Mouse (Mus musculus) spleen, postnatal 14 days (tissue): ENCODE measurements at regions not wholly inside any gene's neighbourhood (a gene's known extent, or its start where the extent isn't known, plus 50 kb on each side); places are given as distances from the start of the nearest gene placed in this dataset.

Experiments used
- DNase-seq, 2 experiments: peaks; one replicate each; pipeline ENCODE4 v3.0.0; 2021 to 2022; ENCODE audit warnings: low spot score in 2 of 2

DNA sequence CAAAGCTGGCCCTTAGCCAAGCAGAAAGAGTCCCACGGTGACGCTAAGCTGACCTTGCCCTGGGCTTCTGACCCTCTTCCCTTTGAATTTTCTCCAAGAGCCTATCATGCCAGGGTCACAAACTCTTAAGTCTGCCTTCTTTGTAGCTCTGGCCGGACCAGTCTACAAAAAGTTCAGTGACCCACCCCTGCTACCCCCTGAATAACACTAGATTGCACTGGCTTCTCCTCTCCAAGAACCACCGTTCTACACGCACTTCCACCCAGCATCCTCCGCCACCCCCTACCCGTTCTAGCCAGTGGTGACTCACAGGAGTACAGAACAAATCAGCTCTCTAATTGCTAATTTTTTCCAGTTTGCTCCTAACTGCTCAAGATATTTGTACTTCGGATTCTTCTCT, 325.0 kb downstream of the Tns1 start:
- DNase-seq = no peak

DNA sequence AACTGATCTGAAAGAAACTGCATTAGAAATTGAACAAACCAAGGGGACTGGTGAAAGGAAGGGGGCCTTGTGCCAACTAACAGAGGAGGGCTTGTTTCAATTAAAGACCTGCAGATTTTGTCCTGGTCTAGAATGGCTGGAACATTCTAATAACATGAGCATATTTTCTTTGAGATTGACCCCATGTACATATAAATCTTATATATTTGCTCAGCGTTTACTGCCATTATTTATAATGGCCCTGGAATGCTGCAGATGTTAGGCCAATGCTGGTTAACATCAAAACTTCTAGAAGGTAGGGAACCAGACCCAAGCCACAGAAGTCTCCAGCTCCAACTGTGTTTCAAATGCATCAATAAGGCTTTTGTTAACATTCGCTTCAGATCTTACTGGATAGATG, 326.4 kb downstream of the Tns1 start:
- DNase-seq = no peak

DNA sequence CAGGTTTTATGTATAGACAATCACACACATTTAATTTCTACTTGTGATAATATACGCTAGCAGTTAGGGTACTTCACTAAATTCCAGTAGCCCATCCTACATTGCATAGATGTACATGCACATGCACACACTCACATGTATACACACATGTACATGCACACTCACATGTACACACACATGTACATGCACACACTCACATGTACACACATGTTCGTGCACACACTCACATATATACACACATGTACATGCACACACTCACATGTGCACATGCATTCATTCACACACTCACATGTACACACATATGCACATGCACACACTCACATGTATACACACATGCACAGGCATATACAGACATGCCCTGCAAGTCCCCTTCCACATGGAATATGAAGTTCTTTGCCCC, 326.8 kb downstream of the Tns1 start:
- DNase-seq = no peak

DNA sequence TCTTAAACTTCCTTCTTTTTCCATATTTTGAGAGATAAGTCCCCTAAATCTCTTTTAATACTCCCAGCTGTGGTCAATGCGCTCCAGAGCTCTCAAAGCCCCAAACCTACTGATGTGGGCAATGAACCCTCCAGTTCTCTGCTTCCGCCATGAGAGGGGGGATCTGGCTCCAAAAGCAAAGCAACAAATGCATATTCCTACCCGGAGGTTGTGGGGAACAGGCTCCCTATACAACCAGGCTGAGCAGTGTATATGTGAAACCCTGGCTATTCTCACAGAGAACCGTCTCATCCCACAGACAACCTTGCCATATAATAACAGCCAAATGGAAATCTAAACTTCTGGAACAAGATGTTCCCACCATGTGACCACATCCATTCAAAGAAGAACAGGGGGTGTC, 330.4 kb downstream of the Tns1 start:
- no peak for DNase-seq

DNA sequence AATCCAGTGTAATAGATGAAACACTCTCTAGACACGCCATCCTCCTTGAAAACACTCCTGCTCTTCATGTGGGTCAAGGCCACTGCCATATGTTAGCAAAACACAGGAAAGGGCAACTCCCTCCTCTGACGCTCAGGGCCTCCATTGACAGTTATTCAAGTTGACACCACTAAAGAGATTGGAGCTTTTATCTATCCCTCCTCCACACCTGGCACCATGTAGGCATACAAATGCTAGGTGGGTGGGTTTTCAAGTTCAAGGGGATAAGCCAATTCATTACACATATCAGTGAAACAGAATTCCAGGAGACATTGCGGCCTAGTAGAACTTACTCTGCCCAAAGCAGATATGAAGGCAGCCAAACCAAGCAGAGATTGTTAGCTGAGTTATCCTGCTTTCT, 331.0 kb downstream of the Tns1 start:
- DNase-seq = no peak

DNA sequence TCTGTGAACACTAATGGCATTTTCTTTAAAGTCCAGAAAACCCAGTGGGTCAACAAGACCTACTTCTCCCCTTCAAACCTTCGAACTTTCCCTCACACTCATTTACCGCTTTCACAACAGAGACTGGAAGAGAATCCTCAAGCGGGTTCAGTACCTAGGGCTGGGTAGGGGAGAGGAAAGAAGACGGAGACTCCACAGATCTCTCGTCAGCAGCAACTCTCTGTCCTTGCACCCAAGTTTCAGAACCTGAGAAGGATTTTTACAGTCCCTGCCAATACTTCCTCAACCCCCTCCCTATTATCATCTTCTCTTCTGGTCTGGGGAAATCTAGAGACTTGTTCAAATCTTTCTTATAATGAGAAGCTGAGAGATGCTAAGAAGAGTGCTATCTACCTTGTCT, 331.9 kb downstream of the Tns1 start:
- no peak for DNase-seq

DNA sequence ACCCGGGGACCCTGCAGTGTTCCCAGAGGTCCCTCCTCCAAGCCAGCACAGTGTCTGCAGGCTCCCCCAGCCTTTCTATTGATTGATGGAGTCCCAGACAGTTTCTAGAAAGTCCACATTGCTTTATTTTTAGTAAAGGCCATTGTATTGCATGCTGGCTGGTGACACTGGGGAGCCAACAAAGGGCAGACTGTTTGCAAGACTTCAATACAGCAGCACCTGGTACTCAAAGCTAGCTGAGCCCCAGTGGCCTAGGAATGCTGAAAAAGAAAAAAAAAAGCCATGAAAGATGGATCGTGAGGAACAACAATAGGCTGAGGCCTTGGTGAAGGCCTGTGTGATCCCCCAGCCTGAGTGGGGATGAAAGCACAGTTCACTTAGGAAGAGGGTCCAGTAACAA, 336.6 kb downstream of the Tns1 start:
- no peak for DNase-seq

DNA sequence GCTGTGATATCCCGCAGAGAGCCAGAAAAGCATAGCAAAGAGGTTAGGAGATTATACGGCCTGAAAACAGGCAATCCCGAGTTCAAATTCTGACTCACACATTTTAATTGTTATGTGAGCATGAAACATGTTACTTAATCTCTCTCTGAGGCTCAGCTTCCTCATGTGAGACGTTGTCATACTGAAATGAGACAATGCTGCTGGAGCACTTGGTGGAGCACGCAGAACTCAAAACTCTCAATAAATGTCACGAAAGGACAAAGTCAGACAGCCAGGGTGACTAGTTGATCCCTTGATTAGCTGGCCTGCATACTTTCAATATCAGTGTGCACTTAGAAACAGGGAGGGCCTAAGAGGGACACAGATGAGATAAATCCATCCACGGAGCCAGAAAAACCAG, 337.0 kb downstream of the Tns1 start:
- DNase-seq = no peak

DNA sequence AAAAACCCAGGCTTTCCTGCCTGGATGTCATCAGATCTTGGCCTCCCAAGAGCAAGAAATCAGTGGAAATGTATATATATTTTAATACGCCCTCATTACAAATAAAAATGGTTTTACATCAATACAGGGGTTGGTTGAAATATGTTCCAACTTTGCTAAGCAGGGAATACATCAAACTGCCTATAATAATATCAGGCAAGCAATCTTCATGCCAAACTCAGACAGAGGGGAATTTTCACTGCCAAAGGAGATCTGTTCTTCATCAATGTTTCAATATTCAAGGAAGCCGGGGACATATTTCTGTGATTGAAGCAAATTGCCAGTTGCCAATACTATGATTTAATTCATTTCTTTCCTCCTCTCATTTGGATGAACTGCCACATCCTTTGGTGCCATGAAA, 340.9 kb downstream of the Tns1 start:
- DNase-seq = no peak

DNA sequence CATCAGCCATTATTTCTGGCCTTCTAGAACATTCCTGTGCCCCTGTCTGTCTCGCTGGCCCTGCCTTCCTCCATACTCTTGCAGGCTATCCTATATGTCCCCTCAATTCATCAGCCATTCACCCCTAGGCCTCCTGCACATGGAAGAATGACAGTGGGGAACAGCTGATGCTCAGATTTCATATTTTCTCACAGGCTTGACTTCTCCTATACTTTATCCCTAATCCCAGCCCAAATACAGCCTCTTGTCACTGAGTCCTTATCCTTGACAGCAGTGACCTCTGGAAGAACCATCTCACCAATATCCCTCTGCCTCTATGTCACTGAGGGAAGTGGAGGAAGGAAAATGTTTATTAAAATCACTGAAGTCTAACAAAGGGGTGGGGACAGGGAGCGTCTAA, 341.4 kb downstream of the Tns1 start:
- no peak for DNase-seq

DNA sequence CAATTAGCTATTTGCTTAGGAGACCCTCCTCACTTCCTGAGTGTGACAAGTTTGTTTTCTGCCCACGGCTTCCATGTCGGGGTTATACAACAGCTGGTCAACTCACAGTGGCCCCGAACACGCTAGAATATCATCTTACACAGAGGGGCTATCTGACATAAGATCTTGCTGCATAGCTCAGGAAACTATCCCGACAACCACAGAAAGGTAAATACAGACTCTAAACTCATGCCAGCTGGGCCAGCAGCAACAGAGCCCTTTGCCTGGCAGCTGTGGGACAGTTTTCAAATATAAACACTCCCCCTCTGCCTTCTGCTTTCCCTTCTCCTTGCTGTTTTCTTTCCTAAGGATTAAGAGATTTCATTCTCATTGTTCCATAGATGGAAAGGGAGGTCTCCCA, 352.5 kb downstream of the Tns1 start:
- DNase-seq = no peak

DNA sequence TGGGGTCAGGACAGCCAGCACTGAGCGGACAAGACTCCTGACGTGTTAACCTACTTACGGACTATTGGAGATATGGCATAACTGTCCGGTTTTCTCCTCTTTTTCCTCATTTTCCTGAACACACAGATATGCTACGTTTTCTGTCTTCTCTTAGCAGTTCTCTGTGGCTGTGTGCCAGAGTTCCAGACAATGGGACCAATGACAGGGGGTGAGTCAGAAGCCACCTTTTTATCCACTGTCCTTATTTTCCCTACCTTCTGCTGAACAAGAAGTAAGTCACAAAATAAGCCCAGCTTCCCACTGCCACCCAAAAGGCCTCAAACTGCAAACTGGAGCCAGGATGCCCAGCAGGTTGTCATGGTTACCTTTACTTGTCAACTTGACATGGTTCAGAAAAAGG, 353.6 kb downstream of the Tns1 start:
- DNase-seq = no peak

DNA sequence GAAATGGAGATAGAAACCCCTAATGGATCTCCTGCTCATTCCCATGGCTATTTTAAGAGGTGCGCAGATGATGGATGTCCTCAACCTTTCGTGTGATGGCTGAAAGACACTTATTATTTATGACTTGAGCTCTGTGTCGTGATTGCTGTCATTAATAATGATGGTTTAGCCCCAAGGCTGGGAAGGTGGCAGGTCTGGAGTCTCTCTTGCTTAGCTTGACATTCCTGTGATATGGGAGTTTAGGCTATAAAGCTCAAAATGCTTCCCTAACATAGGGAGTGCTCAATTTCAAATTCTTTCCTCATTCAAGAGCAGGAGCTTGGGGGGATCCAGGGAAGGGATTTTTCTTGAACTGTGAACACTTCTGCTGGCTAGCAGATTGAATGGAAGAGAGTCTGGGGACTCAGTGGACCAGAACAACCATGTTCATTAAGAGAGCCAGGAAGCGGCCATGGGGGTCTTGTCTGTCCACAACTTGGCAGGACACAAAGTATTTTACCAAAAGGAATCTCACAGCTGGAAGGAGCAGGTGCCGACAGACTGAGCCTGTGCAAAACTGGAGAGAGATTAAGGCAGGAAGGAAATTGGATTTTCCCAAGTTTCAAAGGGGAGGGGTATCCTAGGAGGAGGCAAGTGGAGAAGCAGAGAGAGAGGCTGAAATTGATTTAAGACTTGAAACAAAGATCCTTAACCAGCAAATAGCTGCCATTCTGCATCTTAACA, 359.5 kb downstream of the Tns1 start:
- no peak for DNase-seq

DNA sequence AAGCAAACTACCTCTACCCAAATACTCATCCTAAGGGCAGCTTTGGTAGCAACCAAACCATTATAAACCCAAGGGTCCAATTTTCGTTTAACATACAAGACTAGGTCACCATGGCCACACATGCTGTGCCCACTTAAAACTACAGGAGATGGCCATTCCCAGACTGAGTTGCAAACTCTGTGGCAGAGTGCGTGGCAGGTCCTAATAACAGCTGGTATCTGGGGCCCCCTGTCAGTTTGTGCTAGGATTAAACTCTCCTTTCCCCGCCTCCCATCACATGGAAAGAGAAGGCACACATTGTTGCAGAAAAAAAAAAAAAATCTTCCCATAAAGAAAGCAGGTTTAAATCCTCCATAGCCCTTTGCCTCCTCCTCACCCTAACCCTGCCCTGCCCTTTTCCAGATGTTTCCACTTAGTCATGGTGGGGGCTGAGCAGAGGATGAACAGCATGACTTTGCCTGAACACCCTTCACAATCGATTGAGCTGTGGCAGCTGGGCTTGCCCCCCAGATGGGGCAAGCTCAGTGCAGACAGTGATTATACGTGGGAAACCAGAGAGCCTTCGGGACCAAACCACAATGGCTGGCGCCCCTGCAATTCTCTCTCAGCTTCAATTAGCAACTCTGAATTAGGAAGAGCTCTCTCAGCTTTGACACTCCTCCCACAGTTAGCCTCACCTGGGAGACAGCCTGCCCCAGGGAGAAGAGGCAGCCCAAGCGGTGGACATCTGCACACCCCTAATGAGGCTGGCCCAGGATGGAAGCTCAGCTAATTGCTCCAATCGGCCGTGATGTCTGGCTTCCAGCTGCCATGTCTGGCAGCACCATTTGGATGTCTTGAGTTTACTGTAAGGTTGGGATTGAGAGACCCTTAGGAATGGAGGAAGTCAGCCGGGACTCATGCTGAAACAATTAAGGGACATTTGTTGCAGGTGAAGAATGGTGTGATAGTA, 365.9 kb downstream of the Tns1 start:
- no peak for DNase-seq

DNA sequence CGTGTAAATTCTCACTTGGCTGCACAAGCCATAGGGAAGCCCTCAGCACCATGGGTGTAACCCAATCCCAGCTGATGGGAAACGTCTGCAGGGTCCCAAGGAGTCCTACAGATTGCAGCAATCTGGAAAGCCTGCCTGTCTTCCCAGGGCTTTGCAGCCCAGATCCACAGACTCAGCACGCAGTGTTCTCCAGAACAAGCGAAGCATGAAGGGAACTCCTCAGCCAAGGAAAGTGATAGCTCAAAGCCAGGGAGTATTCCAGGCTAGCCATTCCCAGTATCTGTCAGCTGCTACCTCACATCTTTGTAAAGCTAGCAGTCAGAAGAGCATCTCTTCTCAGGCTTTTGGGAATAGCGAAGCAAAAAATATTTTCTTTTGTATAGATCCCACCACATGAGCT, 368.5 kb downstream of the Tns1 start:
- DNase-seq = no peak

DNA sequence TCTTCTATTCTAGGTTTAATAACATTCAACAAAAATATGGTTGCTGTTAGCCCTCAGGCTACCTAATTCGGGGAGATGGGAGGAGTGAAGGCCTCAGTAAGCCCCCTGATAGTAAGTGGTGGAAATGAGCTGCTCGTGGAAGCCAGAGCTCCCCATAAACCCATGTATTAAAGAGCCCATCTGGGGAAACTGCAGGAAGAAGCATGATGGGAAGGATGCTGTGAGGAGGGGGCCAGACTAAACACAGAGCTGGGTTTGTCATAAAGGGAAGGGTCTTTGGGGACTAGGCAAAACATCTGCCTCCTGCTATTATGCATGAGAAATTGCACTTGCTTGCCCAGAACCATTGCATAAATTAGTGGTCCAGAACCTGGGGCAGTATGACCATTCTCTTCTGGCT, 369.3 kb downstream of the Tns1 start:
- DNase-seq = no peak

DNA sequence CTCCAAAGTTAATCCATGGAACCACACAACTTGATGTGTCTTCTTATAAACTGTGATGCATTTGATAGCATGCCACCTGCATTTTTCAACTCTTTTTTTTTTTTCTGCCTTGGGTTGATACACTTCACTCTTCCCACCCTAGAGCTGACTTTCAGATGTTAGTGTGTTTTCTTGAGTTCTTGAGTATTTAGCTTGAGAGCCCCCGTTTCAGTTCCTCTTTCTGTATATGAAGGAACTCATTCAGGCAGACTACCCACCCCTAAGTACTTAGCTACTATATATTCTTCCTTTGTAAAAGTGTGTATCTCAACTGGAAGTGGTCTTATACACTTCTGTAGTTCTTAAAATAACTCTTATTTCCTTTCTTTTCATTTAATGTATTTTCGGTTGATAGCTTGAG, 371.1 kb downstream of the Tns1 start:
- no peak for DNase-seq

DNA sequence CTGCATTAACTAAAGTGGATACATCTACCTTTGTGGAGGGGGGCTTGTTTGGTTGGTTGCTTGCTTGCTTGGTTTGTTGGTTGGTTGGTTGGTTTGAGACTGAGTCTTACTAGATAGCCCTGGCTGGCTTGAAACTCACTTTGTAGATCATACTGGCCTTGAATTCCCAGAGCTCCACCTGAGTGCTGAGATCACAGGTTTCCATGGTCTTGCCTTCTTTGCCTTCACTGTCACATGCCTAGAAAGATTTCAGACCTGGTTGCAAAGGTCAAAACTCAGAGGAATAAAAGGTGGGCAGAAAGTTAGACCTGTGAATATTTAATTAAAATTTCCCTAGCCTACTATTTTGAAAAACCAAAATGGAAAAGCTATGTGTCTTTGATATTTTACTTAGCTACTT, 375.5 kb downstream of the Tns1 start:
- no peak for DNase-seq

DNA sequence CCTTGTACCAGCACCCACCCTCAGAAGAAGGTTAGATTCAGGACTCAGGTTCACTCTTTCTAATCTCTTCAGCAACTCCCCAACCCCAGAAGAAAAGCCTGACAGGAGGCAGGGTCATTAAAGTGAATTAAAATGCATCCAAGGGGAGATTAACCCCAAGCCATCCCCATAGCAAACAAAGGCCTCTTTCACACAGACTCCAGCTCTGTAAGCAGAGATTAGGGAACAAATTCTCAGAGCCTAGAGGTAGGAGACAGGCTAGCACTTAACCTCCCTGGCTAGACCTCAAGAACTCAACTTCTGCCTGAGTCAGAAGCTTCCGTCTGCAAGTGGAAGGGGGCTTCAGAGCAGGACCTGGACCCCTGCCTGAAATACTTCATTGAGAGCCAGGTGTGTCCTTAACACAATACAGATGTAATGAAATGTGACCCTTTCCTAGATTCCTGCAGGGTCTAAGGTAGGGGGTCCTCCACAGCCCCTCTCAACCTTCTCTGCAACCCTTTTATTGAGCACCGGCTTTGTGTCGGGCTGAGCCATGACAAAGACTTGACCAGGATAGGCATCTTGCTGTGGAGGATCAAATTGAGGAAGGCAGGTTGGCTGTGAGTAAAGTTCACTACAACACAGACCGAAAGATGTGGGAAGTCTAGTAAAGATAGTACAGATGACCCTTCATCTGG, 379.6 kb downstream of the Tns1 start:
- DNase-seq = no peak

DNA sequence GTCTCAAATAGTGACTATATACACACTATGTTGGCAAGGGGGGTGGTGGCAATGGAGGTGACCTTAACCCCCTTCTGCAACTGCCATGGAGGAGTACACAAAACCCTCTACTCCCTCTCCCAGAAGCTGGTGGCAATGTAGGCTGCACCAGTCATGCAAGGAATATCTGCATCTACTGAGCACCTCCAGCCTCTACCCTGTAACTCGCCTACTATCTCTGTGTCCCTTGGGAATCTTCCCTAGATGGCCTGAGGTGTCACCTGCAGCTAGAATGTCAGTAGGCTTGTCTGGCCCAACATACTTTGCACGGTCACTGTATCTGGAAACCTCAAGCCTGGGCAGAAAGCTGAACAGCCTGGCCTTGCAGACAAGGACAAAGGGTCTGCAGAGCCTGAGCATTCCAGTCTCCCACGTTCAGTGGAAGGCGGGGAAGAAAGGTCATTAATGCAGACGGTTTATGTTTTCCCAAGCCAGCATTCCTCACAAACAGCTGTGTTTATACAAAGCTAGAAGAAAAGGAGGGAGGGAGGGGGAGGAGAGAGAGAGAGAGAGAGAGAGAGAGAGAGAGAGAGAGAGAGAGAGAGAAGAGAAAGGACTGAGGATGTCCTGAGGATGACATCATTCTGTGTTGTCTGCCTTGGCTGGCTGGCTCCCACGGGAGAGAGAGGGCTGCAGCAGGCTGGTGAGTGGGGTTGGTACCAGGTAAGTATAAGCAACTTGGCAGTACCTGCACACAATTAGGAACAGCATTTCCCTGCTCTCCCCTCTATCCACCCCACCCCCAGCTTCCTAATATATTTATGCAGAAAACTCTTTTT, 380.3 kb downstream of the Tns1 start:
- DNase-seq = no peak

DNA sequence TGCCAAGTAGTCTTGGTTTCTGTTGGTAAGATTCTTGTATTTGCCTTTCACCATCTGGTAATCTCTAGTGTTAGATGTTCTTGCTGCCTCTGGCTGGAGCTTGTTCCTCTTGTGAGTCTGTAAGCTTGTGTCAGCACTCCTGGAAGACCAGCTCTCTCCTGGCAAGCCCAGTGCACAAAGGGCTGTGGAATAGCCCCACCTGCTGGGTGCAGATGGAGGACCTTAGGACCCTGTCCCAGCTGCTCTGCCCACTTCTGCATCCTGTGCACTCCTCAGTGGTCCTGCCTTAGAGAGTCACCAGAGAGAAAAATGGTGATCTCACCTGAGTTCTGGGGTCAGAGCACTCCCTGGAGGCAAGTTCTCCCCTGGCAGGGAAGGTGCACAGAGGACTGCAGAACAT, 387.2 kb downstream of the Tns1 start:
- no peak for DNase-seq

DNA sequence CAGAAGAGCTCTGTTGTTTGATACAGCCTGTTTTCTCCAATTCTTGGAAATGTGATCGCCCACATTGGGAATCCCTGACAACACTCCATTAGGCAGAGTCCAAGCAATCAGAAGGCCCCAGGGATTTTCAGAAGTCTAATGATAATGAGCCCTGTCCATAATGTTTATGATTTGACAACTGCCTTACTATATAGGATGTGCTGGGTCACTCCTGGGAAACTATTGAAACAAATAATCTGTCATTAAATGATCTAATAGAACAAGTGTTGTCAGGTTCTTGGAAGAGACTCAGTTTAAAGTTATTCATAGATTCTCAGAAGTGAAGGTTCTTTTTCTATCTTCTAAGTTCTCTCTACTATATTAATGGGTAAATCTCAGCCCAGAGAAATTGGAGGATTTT, 395.9 kb downstream of the Tns1 start:
- DNase-seq = no peak
